Mouse (Mus musculus): ENCODE data around the gene Pax5. TPM values are rescaled to one million over a fixed set of nuclear protein-coding genes. Genes with fewer than 3 reads are reported as not detected.
A peak's percentile ranks its signal among the peaks of the same experiment; 100 is the strongest.
"Not testable (repeated sequence)": the region's sequence is repeated elsewhere in the genome, so short reads cannot be mapped to it uniquely, and the experiment has no call there.

The Pax5 gene
- not detected in 2 replicates for polyA plus RNA-seq (2014; fragmentation: Nextera tagmentation; extraction: Ambion mirVana)

DNA sequence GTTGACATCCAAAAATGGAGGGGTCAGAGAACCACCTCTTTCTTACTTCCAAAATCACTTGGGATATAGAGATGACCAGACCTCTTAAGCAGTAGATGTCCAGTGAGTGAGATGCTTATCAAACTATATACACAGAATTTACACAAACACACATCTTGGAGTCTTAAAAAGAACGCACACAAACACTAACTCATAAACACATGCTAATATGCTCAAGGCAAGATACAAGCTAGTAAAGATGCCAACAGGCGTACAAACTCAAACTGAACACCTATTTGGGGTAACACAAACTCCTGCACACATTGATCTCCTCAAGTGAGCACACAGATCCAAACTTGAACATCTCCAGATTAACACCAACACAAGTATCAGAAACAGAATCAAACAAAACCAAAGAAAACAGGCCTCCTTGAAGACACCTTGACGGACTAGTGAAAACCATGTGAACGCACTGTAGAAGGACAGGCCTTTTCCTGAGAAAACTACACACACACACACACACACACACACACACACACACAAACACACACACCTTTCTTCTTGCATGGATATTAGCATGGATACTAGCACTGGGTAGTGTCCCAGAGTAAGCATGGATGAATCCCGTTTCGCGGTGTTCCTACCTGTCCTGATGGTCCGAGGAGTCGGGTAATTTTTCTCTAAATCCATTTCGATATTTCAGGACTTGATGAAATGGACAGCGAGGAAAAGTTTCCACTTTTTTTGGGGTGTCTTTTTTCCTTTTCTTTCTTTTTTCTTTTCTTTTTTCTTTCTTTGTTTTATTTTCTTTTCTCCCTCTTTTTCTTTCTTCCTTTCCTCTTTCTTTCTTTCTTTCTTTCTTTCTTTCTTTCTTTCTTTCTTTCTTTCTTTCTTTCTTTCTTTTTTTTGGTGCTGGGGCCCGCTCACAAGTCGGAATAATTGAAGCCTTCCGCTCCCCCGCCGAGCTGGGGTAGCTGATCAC lies at the start of gene Pax5:
TSS of gene Pax5 (minus strand) at position 748 of the 961 bp plus-strand sequence.
- Histone ChIP-seq H3K4me1 (replicated peaks; ENCODE audit: control insufficient read depth, insufficient read depth, low read length) (0 out of 2 replicates have a peak, but pooled peaks cover 3% of the 10 kb centered on the region), H3K9me3 (ENCODE audit: control insufficient read depth, low read length) (no peaks in the 10 kb centered on the region), H3K4me2 (no peak within 1 kb of the TSS), H3K36me3 (ENCODE audit: control insufficient read depth, insufficient read depth, low read length) (no peaks in the 10 kb centered on the region), H3K27ac (ENCODE audit: low read depth, low read length) (no peak within 1 kb of the TSS), H3K9ac (ENCODE audit: low read depth, low read length) (no peak within 1 kb of the TSS), H3K27me3 (replicated peaks; ENCODE audit: control insufficient read depth, insufficient read depth, low read length) (peaks cover 99% of the 10 kb centered on the region), H3K4me3 (ENCODE audit: low read depth, low read length) (no peak within 1 kb of the TSS)
- WGBS, result 32% methylated on average over 16 of the region's 16 CpGs
- no peak for ATAC-seq (replicated peaks; ENCODE audit: low FRiP score)
- no peak for DNase-seq (ENCODE audit: low spot score)

DNA sequence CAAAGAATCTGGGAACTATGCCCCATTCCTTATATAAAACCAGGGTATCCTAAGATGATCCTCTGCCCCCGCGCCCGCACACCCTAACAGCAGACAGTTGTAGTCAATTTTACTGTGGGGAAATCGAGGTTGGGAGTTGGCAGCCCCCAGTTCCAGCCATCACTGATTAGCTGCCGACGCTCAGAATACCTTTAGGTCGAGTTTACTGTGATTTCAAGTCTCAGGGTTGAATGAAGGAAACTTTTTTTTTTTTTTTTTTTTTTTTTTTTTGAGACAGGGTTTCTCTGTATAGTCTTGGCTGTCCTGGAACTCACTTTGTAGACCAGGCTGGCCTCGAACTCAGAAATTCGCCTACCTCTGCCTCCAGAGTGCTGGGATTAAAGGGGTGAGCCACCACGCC lies 46.8 kb upstream of the Pax5 start:
- H3K4me3 ChIP-seq (ENCODE audit: low read depth, low read length), result peak overlapping the region; percentile 92
- peak overlapping the region; percentile 71 for H3K4me2 ChIP-seq
- not testable (repeated sequence) for H3K9me3 ChIP-seq (ENCODE audit: control insufficient read depth, low read length); ATAC-seq (replicated peaks; ENCODE audit: low FRiP score); DNase-seq (ENCODE audit: low spot score); H3K36me3 ChIP-seq (ENCODE audit: control insufficient read depth, insufficient read depth, low read length); H3K27me3 ChIP-seq (replicated peaks; ENCODE audit: control insufficient read depth, insufficient read depth, low read length); H3K4me1 ChIP-seq (replicated peaks; ENCODE audit: control insufficient read depth, insufficient read depth, low read length)
- H3K9ac ChIP-seq (ENCODE audit: low read depth, low read length), result peak overlapping the region; percentile 91
- H3K27ac ChIP-seq (ENCODE audit: low read depth, low read length), result peak overlapping the region; percentile 86; the same call in 1 of the 2 replicates
- 8% methylated on average over 10 of the region's 10 CpGs for WGBS

- under 1% methylated on average over 60 of the region's 60 CpGs for WGBS
- Histone ChIP-seq H3K9me3 (ENCODE audit: control insufficient read depth, low read length) (no peaks in the 10 kb centered on the region), H3K4me1 (replicated peaks; ENCODE audit: control insufficient read depth, insufficient read depth, low read length) (peaks cover 3% of the 10 kb centered on the region), H3K9ac (ENCODE audit: low read depth, low read length) (peak overlapping the region; percentile 91), H3K36me3 (ENCODE audit: control insufficient read depth, insufficient read depth, low read length) (no peaks in the 10 kb centered on the region), H3K4me2 (peak overlapping the region; percentile 77), H3K4me3 (ENCODE audit: low read depth, low read length) (peak overlapping the region; percentile 92), H3K27me3 (replicated peaks; ENCODE audit: control insufficient read depth, insufficient read depth, low read length) (no peaks in the 10 kb centered on the region), H3K27ac (ENCODE audit: low read depth, low read length) (peak overlapping the region; percentile 86)
- DNase-seq (ENCODE audit: low spot score), result peak; percentile 90
- peak; percentile 98 for ATAC-seq (replicated peaks; ENCODE audit: low FRiP score)
Measured at GRCm38 (mm10) chr4:44756134-44756951, 46.1 kb upstream of the Pax5 start.

DNA sequence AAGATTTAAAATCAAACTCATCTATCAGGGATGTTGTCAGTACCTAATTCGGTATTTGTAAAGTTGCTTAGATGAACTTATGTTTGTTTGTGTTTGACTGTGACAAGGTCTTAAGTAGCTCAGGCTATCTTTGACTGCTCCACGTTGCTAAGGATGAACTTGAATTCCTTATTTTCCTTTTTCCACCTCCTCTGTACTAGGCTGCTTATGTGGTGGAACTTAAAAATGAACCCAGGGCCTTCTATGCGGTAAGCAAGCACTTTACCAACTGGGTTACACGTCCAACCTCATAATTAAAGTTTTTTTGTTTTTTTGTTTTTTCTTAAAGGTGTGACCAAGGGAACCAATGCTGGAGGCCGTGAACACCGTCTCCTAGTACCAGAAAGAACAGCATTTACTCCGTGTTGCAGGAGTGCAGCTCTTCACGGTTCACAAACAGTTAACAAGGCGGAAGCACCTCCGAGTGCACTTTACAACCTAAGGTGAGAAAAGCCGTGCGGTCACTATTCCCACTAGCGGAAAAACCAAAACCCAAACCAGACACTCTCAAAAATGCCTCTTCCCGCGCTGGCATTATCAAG lies 45.4 kb upstream of the Pax5 start, which contains the start of gene Zcchc7:
TSS of gene Zcchc7 (plus strand) at position 325 of the 581 bp plus-strand sequence.
- Histone ChIP-seq H3K4me2 (peak within 1 kb of the TSS; percentile 77), H3K9me3 (ENCODE audit: control insufficient read depth, low read length) (no peaks in the 10 kb centered on the region), H3K27ac (ENCODE audit: low read depth, low read length) (peak within 1 kb of the TSS; percentile 86), H3K27me3 (replicated peaks; ENCODE audit: control insufficient read depth, insufficient read depth, low read length) (no peaks in the 10 kb centered on the region), H3K36me3 (ENCODE audit: control insufficient read depth, insufficient read depth, low read length) (no peaks in the 10 kb centered on the region), H3K4me3 (ENCODE audit: low read depth, low read length) (peak within 1 kb of the TSS; percentile 92), H3K4me1 (replicated peaks; ENCODE audit: control insufficient read depth, insufficient read depth, low read length) (peaks cover 3% of the 10 kb centered on the region), H3K9ac (ENCODE audit: low read depth, low read length) (peak within 1 kb of the TSS; percentile 91)
- ATAC-seq (replicated peaks; ENCODE audit: low FRiP score) (peak; percentile 53), DNase-seq (ENCODE audit: low spot score) (peak; percentile 81)
- WGBS, result 5% methylated on average over 15 of the region's 15 CpGs

DNA sequence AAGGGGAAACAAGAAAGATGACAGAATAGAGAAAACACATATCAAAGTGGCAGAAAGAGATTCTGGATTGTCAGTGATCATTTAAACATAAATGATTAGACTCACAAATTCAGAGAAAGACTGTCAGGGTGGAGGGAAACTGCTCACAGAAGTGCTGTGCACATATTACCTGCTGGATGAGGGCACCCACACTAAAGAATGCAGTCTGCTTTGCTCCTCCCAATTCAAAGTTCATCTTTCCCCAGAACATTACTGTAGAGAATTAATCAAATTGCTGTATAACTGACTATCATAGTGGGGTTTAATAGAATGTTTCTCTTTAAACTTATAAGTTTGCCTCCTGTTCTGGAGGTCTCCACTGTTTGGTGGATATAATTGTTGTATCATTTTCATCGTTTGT lies 30.2 kb upstream of the Pax5 start:
- ATAC-seq (replicated peaks; ENCODE audit: low FRiP score), result no peak
- Histone ChIP-seq H3K27ac (ENCODE audit: low read depth, low read length) (no peak overlapping the region), H3K4me3 (ENCODE audit: low read depth, low read length) (no peak overlapping the region), H3K4me2 (no peak overlapping the region), H3K9me3 (ENCODE audit: control insufficient read depth, low read length) (no peaks in the 10 kb centered on the region), H3K9ac (ENCODE audit: low read depth, low read length) (no peak overlapping the region), H3K36me3 (ENCODE audit: control insufficient read depth, insufficient read depth, low read length) (no peaks in the 10 kb centered on the region), H3K4me1 (replicated peaks; ENCODE audit: control insufficient read depth, insufficient read depth, low read length) (no peaks in the 10 kb centered on the region), H3K27me3 (replicated peaks; ENCODE audit: control insufficient read depth, insufficient read depth, low read length) (no peaks in the 10 kb centered on the region)
- 61% methylated on average over 1 of the region's 1 CpGs for WGBS
- DNase-seq (ENCODE audit: low spot score), result no peak

DNA sequence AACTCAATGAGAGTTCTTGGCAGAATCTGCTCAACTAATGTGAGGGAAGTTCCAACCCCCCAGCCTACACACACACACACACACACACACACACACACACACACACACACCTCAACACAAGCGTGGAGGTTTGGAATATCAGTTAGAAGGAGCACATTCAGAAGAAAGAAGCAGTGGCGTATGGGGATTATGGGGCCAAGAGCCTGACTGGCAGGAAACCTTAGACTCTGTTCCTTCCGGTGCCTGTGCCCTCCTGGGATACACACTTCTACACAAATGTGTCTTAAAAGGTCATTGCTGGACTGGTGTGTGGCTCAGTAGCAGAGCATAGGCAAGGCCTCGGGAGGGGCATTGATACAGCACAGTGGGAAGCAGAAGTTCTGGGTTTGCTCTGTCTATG lies 10.9 kb upstream of the Pax5 start:
- H3K36me3 ChIP-seq (ENCODE audit: control insufficient read depth, insufficient read depth, low read length), result no peaks in the 10 kb centered on the region
- no peak overlapping the region for H3K4me3 ChIP-seq (ENCODE audit: low read depth, low read length)
- DNase-seq (ENCODE audit: low spot score) (no peak), ATAC-seq (replicated peaks; ENCODE audit: low FRiP score) (no peak)
- H3K4me1 ChIP-seq (replicated peaks; ENCODE audit: control insufficient read depth, insufficient read depth, low read length), result no peaks in the 10 kb centered on the region
- H3K9ac ChIP-seq (ENCODE audit: low read depth, low read length), result no peak overlapping the region
- 78% methylated on average over 4 of the region's 4 CpGs for WGBS
- no peak overlapping the region for H3K27ac ChIP-seq (ENCODE audit: low read depth, low read length)
- H3K27me3 ChIP-seq (replicated peaks; ENCODE audit: control insufficient read depth, insufficient read depth, low read length), result peaks cover 27% of the 10 kb centered on the region
- H3K4me2 ChIP-seq, result no peak overlapping the region
- H3K9me3 ChIP-seq (ENCODE audit: control insufficient read depth, low read length), result no peaks in the 10 kb centered on the region

DNA sequence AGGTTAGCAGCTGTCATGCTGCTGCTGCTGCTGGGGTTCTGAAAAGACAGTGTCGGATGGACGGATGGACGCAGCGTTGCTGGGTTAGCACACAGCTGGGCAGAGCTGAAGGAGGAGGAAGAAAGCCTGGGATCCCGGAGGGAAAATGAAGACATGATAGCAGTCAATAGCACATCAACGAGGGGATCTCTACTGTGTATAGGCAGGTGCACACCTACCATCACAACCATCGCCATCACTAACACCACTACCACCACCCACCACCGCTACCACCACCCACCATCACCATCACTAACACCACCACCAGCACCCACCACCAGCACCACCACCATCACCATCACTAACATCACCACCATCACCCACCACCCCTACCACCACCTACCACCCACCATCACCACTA lies 9.8 kb upstream of the Pax5 start:
- no peaks in the 10 kb centered on the region for H3K36me3 ChIP-seq (ENCODE audit: control insufficient read depth, insufficient read depth, low read length)
- peaks cover 36% of the 10 kb centered on the region for H3K27me3 ChIP-seq (replicated peaks; ENCODE audit: control insufficient read depth, insufficient read depth, low read length)
- no peaks in the 10 kb centered on the region for H3K9me3 ChIP-seq (ENCODE audit: control insufficient read depth, low read length)
- H3K4me2 ChIP-seq, result no peak overlapping the region
- no peak overlapping the region for H3K4me3 ChIP-seq (ENCODE audit: low read depth, low read length)
- H3K9ac ChIP-seq (ENCODE audit: low read depth, low read length), result no peak overlapping the region
- DNase-seq (ENCODE audit: low spot score), result no peak
- ATAC-seq (replicated peaks; ENCODE audit: low FRiP score), result no peak
- no peak overlapping the region for H3K27ac ChIP-seq (ENCODE audit: low read depth, low read length)
- 84% methylated on average over 8 of the region's 8 CpGs for WGBS
- H3K4me1 ChIP-seq (replicated peaks; ENCODE audit: control insufficient read depth, insufficient read depth, low read length), result no peaks in the 10 kb centered on the region

- Histone ChIP-seq H3K27ac (ENCODE audit: low read depth, low read length) (no peak overlapping the region), H3K9me3 (ENCODE audit: control insufficient read depth, low read length) (no peaks in the 10 kb centered on the region), H3K4me1 (replicated peaks; ENCODE audit: control insufficient read depth, insufficient read depth, low read length) (0 out of 2 replicates have a peak, but pooled peaks cover 3% of the 10 kb centered on the region), H3K9ac (ENCODE audit: low read depth, low read length) (no peak overlapping the region), H3K4me2 (no peak overlapping the region), H3K4me3 (ENCODE audit: low read depth, low read length) (no peak overlapping the region), H3K27me3 (replicated peaks; ENCODE audit: control insufficient read depth, insufficient read depth, low read length) (peaks cover 59% of the 10 kb centered on the region), H3K36me3 (ENCODE audit: control insufficient read depth, insufficient read depth, low read length) (no peaks in the 10 kb centered on the region)
- no peak for DNase-seq (ENCODE audit: low spot score)
- WGBS, result 73% methylated on average over 3 of the region's 3 CpGs
- no peak for ATAC-seq (replicated peaks; ENCODE audit: low FRiP score)
Measured at GRCm38 (mm10) chr4:44717676-44718075, 7.4 kb upstream of the Pax5 start.
